Mouse (Mus musculus) liver, adult (tissue): ENCODE measurements at regions not wholly inside any gene's neighbourhood (a gene's known extent, or its start where the extent isn't known, plus 50 kb on each side); places are given as distances from the start of the nearest gene placed in this dataset.

Experiments used
- GATA4 ChIP-seq: IDR thresholded peaks from 2 replicates; pipeline ENCODE4 v1.6.1; 2014; ENCODE audit warnings: mild to moderate bottlenecking, low read length; ENCODE audit not compliant: insufficient replicate concordance

DNA sequence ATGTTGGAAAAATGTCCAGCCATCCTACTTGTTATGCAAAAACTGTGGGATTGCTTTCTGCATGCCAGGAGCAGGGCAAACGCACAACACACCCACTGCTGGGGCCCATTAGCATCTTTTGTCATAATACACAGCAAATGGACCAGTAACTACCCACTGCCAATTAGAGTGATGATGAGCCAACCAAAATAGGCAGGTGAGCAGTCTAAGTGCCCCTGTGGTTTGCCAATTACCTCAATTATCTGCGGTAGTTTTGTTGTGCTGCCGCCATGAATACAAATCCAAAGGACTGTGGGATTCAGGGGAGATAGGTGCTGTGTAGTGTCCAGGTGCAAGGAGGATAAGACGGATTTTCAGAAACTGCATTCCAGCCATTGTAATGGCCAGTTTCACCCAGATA is 796.5 kb upstream of the Map3k7 start:
- TF ChIP-seq GATA4 = no peak

DNA sequence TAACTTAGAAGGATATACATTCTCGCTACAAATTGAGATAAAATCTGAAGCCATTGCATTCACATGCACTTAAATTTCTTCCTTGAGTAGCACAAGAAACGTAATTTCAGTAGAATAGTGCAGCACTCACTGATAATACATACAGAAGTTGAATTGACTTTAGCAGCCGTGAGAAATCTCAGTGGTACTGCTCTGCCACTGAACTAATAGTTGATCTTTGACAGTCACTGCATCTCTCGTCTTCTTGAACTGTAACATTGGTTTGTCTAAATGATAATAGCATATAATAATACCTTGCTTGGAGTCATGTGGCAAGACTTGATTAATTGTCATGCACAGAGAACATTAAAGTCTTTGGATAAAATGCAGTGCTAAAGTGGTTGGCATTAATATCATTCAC is 795.5 kb upstream of the Map3k7 start:
- TF ChIP-seq GATA4 = no peak

DNA sequence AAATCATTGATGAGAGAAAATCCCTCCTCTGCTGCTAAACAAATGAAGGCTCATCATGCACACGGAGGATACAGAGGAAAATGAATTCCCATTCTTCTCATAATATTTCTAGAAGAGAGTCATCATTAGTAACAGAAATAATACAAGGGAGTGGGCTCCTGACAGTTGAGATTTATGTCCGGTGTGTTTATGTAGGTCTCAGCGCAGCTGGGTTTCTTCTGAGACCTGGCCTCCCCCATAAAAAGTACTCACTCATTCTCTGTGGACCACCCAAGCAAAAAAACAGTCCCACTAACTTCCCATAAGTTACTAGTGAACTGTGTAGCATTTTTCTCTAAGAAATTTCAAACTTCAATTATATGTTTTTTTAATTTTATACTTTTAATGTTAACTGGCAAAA is 792.7 kb upstream of the Map3k7 start:
- no peak for TF ChIP-seq GATA4

DNA sequence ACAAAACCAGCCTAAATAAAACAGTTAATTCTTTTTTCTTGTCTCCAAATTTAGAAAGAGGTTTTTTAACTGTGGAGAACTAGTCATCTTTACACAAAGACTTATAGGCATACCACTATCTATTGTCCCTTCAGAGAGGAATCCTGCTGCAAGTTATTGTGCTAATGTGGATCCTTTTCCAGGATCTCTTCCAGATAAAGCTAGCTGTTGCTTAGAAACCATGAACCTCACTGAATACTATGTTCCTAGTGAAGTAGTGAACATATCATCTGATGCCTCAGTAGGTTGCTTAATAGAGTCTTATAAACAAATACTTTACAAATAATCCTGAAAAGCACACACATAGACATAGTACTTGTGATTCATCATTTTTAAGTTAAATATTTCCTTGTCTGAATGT is 766.0 kb upstream of the Map3k7 start:
- TF ChIP-seq GATA4 = no peak

DNA sequence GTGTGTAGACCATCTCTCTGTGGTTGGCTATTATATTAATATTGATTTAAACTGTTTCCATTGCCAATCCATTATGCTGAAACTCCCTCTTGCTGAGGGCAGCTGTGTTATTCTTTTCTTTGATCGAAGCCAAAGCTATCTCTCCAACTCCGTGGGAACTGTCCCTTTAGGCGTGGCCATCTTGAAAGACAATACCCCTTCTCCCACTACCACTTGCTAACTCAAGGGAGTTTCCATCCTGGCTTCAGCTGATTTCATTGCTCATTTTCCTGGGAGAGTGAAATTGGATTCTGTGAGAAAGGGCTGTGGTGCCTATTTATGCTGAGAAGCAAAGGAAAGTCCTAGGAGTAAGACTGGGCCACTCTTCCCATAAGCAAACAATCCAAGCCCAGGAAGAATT is 760.6 kb upstream of the Map3k7 start:
- no peak for TF ChIP-seq GATA4

DNA sequence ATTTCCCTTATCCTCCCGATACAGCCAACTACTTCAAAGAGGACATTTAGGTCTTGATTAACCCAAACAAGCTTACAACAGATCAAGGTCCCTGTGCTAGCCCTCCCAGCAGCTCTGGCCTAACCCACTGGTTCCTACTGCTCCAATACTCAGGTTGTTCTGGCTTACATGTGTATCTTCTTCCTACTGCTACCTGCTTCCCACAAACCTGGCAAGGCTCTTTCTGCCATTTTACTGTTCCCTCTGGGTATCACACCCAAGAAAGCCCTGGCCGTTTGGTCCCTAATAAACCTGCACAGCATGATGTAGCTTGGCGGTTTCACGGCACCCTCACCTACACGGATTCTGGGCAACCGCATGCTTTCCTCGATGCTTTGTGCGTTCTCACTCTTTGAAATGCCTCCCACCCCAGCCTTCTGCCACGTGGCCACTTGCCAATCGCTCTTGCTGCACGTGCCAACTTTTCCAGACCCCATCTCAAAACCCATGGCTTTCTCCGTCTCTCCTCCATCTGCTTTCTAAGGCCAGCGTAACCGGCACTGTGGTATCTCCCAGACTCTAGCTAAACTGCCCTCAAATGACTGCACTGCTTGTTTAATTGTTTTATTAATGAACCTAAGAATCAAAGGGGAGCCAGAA is 758.4 kb upstream of the Map3k7 start:
- TF ChIP-seq GATA4 = no peak

DNA sequence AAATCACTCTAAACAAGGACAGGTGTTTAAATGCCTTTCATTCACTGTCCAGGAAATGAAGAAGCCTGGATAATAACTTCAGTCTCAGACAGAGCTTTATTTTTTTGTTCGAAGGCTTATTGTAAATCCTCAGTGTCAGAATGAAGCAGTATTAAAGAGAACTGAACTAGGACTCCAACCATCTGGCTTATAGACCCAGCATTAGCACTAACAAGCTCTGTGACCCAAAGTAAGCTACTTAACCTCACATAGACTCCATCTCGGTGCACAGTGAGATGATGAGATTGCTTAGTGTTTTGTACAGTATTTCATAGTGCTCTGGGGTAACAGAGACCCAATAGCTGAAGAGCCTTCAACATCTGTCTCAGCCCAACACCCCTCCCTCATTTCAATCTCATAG is 738.2 kb upstream of the Map3k7 start:
- no peak for TF ChIP-seq GATA4

DNA sequence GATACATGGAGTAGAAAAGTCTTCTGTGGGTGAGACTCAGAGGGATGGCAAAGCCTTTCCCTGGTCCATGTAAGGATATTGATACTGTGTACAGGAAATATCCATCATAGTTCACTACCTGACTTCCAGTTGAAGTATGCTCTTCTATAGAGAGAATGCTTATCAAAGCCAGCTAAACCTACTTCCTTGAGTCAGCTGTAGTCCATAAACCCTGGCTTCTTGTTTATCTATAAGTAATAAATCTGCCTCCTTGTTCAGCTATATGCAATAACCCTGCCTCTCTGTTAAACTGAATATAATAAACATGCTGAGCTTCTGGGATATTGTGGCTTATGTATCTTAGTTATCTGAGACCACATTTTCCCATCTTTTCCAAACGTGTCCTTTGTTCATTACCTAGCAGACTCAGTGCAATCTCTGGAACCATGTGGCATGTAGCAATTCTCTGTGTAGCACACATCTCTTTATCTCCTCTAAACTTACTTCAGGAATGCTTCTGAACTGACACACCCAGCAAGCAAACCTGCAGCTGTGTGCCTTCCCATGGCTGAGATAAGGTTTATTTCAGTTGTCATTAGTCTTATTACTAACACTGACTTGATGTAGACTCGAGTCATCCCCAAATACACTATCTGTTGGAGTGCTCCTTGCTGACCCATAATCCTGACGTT is 694.9 kb upstream of the Map3k7 start:
- no peak for TF ChIP-seq GATA4

DNA sequence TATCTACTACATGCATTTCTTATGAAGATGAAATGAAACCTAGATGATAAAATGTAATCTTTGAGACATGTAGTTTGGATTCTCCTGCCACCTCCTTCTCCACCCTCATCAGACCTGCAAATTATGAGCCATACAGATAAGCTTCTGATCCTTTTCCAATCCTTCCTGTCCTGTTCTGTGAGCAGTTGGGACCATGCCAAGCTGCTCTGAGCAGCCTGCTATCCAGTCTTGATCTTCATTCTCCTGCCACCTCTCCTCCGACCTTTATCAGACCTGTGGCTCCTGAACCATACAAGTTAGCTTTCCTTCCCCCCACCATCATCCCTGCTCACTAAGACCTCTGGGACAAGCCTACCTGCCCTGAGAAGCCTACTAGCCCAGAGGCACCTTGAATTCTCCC is 689.8 kb upstream of the Map3k7 start:
- no peak for TF ChIP-seq GATA4

DNA sequence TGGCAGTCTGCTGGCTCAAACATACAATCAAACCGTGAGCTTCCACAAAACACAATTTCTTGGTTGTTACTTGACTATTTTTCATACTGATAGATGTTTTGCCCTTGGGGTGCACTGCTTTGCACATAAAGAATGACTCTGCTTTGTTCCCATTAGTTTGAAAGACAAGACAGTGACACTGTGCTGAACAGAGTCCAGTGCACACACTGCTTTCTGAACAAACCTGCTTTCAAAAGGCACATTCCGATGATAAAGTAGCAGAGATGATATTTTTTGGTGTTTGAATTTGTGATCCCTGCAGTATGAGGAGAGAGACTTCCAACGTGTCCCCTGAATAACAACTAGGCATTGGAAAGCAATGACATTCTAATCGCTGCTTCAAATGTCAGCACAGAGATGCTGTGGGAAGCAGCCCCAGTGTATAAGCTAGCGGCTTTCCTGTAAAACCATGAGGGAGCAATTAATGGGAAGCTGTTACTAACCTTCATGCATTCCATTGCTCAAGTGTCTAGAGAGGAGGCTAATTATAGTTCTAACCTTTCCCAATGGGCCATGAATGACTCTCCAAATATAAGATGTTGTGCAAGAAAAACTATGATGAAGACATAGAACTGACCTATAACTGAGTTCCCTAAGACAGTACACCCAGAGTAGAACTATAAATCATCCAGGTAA is 673.5 kb upstream of the Map3k7 start:
- no peak for TF ChIP-seq GATA4

DNA sequence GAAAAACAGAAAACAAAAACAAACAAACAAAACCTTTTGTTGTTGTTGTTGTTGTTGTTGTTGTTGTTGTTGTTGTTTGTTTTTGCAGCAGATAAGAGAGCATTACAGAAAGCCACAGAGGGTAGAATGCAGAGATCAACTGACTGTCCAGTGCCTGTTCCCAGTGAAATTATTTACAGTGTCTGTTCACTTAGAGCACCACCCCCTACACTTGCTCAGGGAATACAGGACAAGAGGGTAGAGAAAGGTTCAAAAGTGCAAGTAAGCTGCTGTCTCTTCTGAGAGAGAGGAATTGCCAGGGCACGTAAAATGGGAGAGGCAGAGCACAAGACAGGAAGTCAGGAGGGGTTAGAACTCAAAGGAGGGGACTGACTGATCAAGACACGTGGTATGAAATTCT is 670.1 kb upstream of the Map3k7 start:
- TF ChIP-seq GATA4 = no peak

DNA sequence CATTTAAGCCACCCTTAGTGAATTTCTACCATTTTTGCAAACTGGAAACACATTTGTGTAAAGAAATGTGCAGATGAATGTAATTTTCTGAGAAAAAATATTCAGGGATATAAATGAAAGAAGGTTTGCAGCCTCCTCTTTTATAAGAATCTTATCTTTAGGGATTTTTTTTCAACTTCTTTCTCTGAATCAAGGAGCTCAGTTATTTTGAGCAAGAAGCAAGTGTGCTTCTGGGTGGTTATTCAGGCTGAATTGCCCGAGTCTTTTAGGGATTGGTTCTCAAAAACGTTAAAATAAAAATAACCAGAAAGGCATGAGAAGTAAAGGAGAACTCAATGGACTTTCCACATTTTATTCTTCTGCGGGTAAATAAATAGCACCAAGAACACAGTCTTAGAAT is 666.0 kb upstream of the Map3k7 start:
- TF ChIP-seq GATA4 = no peak

DNA sequence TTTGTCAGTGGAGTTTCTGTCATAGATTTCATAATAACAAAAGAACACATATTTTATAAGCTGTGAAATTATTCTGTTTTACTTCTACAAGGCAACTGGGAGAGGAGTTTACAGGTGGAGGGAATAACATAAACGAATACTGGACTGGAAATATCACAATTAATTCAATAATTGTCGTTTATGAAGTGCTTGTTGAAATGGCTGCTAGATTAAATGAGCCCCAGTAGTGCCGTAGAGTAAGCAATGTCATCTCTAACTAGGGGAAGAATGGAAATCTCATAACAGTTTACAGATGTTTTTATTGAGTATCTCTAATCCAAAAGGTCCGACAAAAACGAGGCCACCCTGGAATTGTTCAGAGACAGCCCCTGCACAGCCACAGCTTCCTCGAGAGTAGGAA is 644.6 kb upstream of the Map3k7 start:
- no peak for TF ChIP-seq GATA4

DNA sequence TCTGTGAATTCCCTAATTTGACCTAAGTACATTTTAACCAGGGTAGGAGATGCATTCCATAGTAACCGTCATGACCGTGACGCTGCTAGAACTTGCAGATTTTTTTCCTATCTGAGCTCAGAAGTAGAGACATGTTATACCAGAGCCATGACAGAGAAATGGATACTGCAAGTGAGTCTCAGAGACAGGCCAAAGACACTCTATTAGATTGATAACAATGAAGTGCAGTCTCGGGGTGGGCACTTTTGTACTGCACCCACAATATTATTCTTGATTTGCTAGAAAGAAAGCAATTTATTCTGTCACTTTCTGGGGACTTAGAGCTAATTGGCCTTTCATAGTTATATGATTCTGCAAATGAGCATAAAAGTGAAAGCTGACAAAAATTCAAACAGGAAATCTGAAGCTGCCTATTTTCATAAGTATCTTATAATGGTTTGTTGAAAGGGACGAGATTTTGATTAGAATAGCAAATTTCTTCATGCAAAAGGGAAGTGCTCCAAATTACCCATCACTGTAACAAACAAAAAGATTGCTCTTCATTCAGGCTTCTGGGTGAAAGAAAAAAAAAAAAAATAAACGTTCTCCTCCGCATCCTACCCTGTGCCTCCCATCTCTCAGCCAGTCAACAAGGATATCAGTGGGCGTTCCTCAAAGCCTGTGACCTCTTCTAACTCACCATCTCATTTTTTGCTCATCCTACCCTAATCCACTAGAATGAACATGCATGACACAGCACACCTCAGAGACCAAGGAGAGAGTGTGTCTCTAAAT is 643.0 kb upstream of the Map3k7 start:
- no peak for TF ChIP-seq GATA4

DNA sequence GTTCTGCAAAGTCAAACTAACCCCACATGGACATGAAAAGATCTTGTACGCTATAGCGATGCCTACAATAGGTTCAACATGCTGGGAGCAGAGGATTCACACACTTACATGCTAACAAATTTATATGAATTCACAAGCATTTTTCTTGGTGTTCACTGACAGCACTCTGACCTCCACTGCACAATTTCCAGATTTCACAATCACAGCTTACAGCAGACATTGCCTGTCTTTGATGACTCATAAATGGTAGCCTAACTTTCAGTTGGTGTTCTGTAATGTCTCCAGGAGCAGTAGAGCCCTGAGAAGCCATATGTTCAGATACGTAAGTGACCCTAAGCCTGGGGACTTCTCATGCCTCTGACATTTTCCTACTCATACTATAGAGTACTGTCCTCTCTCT is 640.1 kb upstream of the Map3k7 start:
- TF ChIP-seq GATA4 = no peak

DNA sequence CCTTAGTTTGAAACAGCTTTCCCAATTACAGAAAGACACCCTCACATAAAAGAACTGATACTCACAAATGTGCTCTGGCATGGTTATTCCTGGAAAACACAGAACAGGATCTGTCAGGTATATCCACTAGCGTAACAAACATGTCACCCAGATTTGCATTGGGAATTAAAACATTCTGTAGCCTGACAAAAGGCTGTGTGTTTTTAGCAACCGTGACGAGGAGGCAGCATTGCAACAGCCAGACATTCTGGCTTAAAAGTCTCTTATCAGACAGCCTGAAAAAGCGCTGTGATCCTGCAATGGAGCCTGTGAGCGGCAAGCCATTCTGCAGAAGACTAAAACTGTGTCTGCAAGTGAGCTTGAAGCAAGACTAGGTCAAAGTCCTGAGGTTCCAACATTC is 635.1 kb upstream of the Map3k7 start:
- no peak for TF ChIP-seq GATA4
